Mouse (Mus musculus) C2C12 (cell line): Measurements from ENCODE around the gene Capn2. TPM values are rescaled to one million over a fixed set of nuclear protein-coding genes. Genes with fewer than 3 reads are reported as not detected.

ENCODE experiments used
- H3K27me3 ChIP-seq: one replicate; pipeline ENCODE4 v1.6.1; 2011; ENCODE audit not compliant: control insufficient read depth, insufficient read depth, insufficient read length
- H3K36me3 ChIP-seq: one replicate; pipeline ENCODE4 v1.6.1; 2011; ENCODE audit not compliant: control insufficient read depth, insufficient read depth
- H3K4me3 ChIP-seq: one replicate; pipeline ENCODE4 v1.5.1; 2011; ENCODE audit warnings: mild to moderate bottlenecking, control low read depth; ENCODE audit not compliant: poor library complexity, insufficient read depth, severe bottlenecking
- H3K79me2 ChIP-seq: one replicate; pipeline ENCODE4 v1.6.1; 2011; ENCODE audit not compliant: control insufficient read depth, insufficient read depth
- H3K79me3 ChIP-seq: one replicate; pipeline ENCODE4 v1.6.1; 2011; ENCODE audit warnings: low read depth, control low read depth
- H3ac ChIP-seq: one replicate; pipeline ENCODE3; 2011; ENCODE audit warnings: low read depth; ENCODE audit not compliant: control insufficient read depth, insufficient read length
- CEBPB ChIP-seq: IDR thresholded peaks from one replicate; pipeline ENCODE4 v1.6.1; 2011; ENCODE audit warnings: low read depth, mild to moderate bottlenecking, control low read depth, moderate library complexity
- CTCF ChIP-seq: IDR thresholded peaks from one replicate; pipeline ENCODE4 v1.5.1; 2011; ENCODE audit not compliant: control insufficient read depth, insufficient read depth, insufficient read length
- FOSL1 ChIP-seq: IDR thresholded peaks from one replicate; pipeline ENCODE4 v1.8.0; 2011; ENCODE audit warnings: mild to moderate bottlenecking, low read length; ENCODE audit not compliant: poor library complexity, insufficient read depth, severe bottlenecking
- MAX ChIP-seq: IDR thresholded peaks from one replicate; pipeline ENCODE4 v1.6.1; 2011; ENCODE audit warnings: mild to moderate bottlenecking, control low read depth
- MYOD1 ChIP-seq: IDR thresholded peaks from one replicate; pipeline ENCODE4 v1.6.1; 2011; ENCODE audit warnings: low read depth; ENCODE audit not compliant: control insufficient read depth, insufficient read length
- MYOG ChIP-seq: IDR thresholded peaks from one replicate; pipeline ENCODE4 v1.6.1; 2011; ENCODE audit not compliant: control insufficient read depth, insufficient read length; ENCODE audit errors: extremely low read depth
- USF1 ChIP-seq: IDR thresholded peaks from one replicate; pipeline ENCODE4 v1.6.1; 2011; ENCODE audit warnings: low read depth, mild to moderate bottlenecking, control low read depth, moderate library complexity
- polyA plus RNA-seq: library from polyadenylated mRNA; unstranded; fragments of >200 nt; fragmentation: generic; extraction: Trizol; gene quantifications from one replicate; pipeline ENCODE4 v1.2.1, GENCODE M21; 2012; ENCODE audit warnings: missing spikeins

Capn2 gene
- polyA plus RNA-seq, 1 experiment, result 171 TPM

- no peaks in the 10 kb centered on the region for H3K27me3 ChIP-seq
- H3K79me2 ChIP-seq, result no peaks in the 10 kb centered on the region
Observed at GRCm38 (mm10) chr1:182560390-182561098, 43.1 kb upstream of the Capn2 start.

DNA sequence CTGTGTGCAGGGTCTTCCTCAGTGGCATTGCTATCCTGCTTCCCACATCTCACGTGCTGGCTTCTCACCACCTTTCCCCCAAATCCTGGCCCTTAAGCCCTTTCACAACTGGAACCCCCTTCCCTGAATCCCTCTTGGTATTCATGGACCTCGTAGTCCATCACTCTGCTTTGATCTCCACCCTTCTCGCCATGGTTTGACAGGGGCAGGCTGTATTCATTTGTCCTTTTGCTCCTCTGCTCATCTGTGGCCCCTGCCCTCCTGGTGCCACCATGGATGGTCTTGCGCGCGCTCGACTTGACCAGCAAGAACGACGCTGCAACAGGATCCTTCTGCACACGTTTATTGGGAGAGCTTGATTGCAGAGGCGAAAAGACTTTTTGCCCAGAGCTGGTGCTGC, 42.1 kb upstream of the Capn2 start:
- no peak for TF ChIP-seq USF1
- no peak for TF ChIP-seq CTCF
- no peak for TF ChIP-seq CEBPB
- TF ChIP-seq FOSL1, result no peak
- no peak for TF ChIP-seq MAX
- no peak for TF ChIP-seq MYOD1
- no peak for TF ChIP-seq MYOG
- no peaks in the 10 kb centered on the region for H3K79me3 ChIP-seq
- H3K79me2 ChIP-seq, result no peaks in the 10 kb centered on the region
- H3ac ChIP-seq, result no peak overlapping the region
- no peaks in the 10 kb centered on the region for H3K27me3 ChIP-seq
- no peaks in the 10 kb centered on the region for H3K36me3 ChIP-seq
- no peak overlapping the region for H3K4me3 ChIP-seq

More at GRCm38 (mm10) chr1:182560390-182561098, 43.1 kb upstream of the Capn2 start:
- TF ChIP-seq CEBPB (no peak), USF1 (no peak), CTCF (peak; percentile 38), FOSL1 (peak; percentile 18)
- no peaks in the 10 kb centered on the region for H3K79me3 ChIP-seq
- no peak overlapping the region for H3ac ChIP-seq
- H3K36me3 ChIP-seq, result no peaks in the 10 kb centered on the region
- H3K4me3 ChIP-seq, result no peak overlapping the region

DNA sequence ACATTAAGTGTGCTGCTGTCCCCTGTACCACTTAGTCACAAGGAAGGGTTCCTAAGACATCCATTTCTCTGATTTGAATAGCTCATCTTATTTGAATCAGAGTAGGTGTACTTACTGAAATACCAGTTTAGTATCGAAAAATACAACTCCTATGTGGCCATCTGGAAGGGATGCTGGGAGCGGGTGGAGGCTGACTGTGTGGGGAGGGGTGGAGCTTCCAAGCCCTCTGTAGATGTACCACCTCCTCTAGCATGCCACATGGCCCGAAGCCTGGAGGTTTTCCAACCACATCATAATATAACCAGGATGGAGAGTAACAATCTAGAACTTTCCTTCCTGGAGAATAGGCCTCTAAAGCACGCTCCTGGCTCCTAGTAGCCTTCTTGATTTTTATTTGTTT, 40.9 kb upstream of the Capn2 start:
- H3K79me3 ChIP-seq, result no peaks in the 10 kb centered on the region
- no peaks in the 10 kb centered on the region for H3K27me3 ChIP-seq
- no peak overlapping the region for H3K4me3 ChIP-seq
- H3K79me2 ChIP-seq, result no peaks in the 10 kb centered on the region
- no peak overlapping the region for H3ac ChIP-seq
- no peaks in the 10 kb centered on the region for H3K36me3 ChIP-seq
- TF ChIP-seq MAX, result no peak
- no peak for TF ChIP-seq CEBPB
- TF ChIP-seq USF1, result no peak
- no peak for TF ChIP-seq FOSL1
- no peak for TF ChIP-seq CTCF
- TF ChIP-seq MYOD1, result no peak
- no peak for TF ChIP-seq MYOG

GRCm38 (mm10) chr1:182553649-182554375, 36.4 kb upstream of the Capn2 start:
- TF ChIP-seq CTCF (peak; percentile 85), MYOD1 (no peak), CEBPB (no peak), USF1 (no peak), MAX (peak; percentile 68), FOSL1 (no peak)
- Histone ChIP-seq H3K27me3 (no peaks in the 10 kb centered on the region), H3ac (no peak overlapping the region), H3K79me3 (no peaks in the 10 kb centered on the region), H3K4me3 (no peak overlapping the region), H3K79me2 (no peaks in the 10 kb centered on the region), H3K36me3 (no peaks in the 10 kb centered on the region)

DNA sequence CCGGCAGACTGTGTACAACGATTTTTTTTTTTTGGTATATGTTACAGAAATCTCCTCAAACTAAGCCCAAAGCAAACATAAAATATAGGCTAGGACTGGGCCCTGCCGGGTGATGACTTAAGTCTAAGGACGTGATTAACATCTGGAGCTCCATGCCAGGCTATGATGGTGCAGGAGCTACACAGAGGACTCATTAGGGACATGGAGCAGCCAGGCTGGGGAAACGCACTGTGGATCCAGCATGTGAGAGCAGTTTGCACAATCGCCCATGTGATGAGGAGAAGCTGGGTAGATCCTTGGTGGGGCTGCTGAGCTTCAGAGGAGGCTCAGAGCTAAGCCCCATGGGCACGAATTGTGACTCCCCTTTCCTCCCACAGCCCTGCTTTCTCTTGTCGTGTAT, 33.4 kb upstream of the Capn2 start:
- H3ac ChIP-seq, result no peak overlapping the region
- no peaks in the 10 kb centered on the region for H3K79me3 ChIP-seq
- H3K27me3 ChIP-seq, result no peaks in the 10 kb centered on the region
- H3K36me3 ChIP-seq, result no peaks in the 10 kb centered on the region
- no peaks in the 10 kb centered on the region for H3K79me2 ChIP-seq
- no peak overlapping the region for H3K4me3 ChIP-seq
- TF ChIP-seq MYOG, result no peak
- no peak for TF ChIP-seq CTCF
- TF ChIP-seq MAX, result no peak
- no peak for TF ChIP-seq USF1
- TF ChIP-seq FOSL1, result no peak
- no peak for TF ChIP-seq MYOD1
